Mouse (Mus musculus) MEL (cell line): Measurements from ENCODE around the gene Accs.

Source experiments
- CHD2 ChIP-seq: IDR thresholded peaks from 2 replicates; pipeline ENCODE4 v1.6.1; 2011; ENCODE audit warnings: low read length, improper control_type of control experiment
- CTCF ChIP-seq, 3 experiments: IDR thresholded peaks in 2 of 3; conservative IDR thresholded peaks in 1 of 3; 2 replicates each; pipeline ENCODE4 v1.5.1; 2011 to 2012; ENCODE audit warnings: low read length in 3 of 3, low read depth in 2 of 3, mild to moderate bottlenecking in 2 of 3, improper control_type of control experiment in 1 of 3, inconsistent platforms in 1 of 3, mixed read lengths in 1 of 3, moderate library complexity in 1 of 3; ENCODE audit not compliant: control insufficient read depth in 1 of 3, insufficient read depth in 1 of 3, poor library complexity in 1 of 3, severe bottlenecking in 1 of 3
- E2F4 ChIP-seq: IDR thresholded peaks from 2 replicates; pipeline ENCODE4 v1.6.1; 2011; ENCODE audit warnings: low read depth, low read length, improper control_type of control experiment, borderline replicate concordance
- JUND ChIP-seq: IDR thresholded peaks from 2 replicates; pipeline ENCODE4 v1.6.1; 2011; ENCODE audit warnings: low read depth, mild to moderate bottlenecking, improper control_type of control experiment, low read length
- KAT2A ChIP-seq: conservative IDR thresholded peaks from 2 replicates; pipeline ENCODE4 v1.6.1; 2012; ENCODE audit warnings: low read depth, low read length, improper control_type of control experiment, inconsistent platforms
- MAX ChIP-seq: IDR thresholded peaks from 2 replicates; pipeline ENCODE4 v1.6.1; 2011; ENCODE audit warnings: low read length, improper control_type of control experiment
- NELFE ChIP-seq: IDR thresholded peaks from 2 replicates; pipeline ENCODE4 v1.6.1; 2011; ENCODE audit warnings: low read depth, low read length, improper control_type of control experiment
- NRF1 ChIP-seq: IDR thresholded peaks from 2 replicates; pipeline ENCODE4 v1.6.1; 2014; ENCODE audit warnings: low read depth, mild to moderate bottlenecking, inconsistent platforms, low read length, improper control_type of control experiment, moderate library complexity; ENCODE audit not compliant: poor library complexity, insufficient read depth, severe bottlenecking
- POLR2A ChIP-seq, 2 experiments: IDR thresholded peaks; 2 replicates each; pipeline ENCODE4 v1.6.1; 2011 to 2012; ENCODE audit warnings: low read length in 2 of 2, mild to moderate bottlenecking in 2 of 2, control low read depth in 1 of 2, improper control_type of control experiment in 1 of 2, low read depth in 1 of 2, moderate library complexity in 1 of 2; ENCODE audit not compliant: control insufficient read depth in 1 of 2, insufficient read depth in 1 of 2, poor library complexity in 1 of 2
- TAL1 ChIP-seq: IDR thresholded peaks from 2 replicates; pipeline ENCODE4 v1.6.1; 2012; ENCODE audit warnings: mild to moderate bottlenecking, inconsistent platforms, low read length, moderate library complexity, mixed read lengths
- ZKSCAN1 ChIP-seq: IDR thresholded peaks from 2 replicates; pipeline ENCODE4 v1.6.1; 2012; ENCODE audit warnings: low read depth, mild to moderate bottlenecking, inconsistent platforms, low read length, improper control_type of control experiment, moderate library complexity

- no peak for TF ChIP-seq CHD2
- no peak for TF ChIP-seq TAL1
- TF ChIP-seq NRF1 = no peak
- peak in 1 of 3 experiments; percentile 10; a peak in 1 of 6 replicates for TF ChIP-seq CTCF (IDR thresholded peaks at IDR 0.05 in 2 of 3, conservative IDR thresholded peaks at IDR 0.05 in 1 of 3; ENCODE audit: control insufficient read depth in 1 of 3, insufficient read depth in 1 of 3, low read depth in 2 of 3, low read length in 3 of 3, poor library complexity in 1 of 3, severe bottlenecking in 1 of 3)
- no peak for TF ChIP-seq JUND
- no peak for TF ChIP-seq NELFE
- TF ChIP-seq POLR2A (IDR thresholded peaks at IDR 0.05; ENCODE audit: control insufficient read depth in 1 of 2, insufficient read depth in 1 of 2, low read depth in 1 of 2, low read length in 2 of 2, poor library complexity in 1 of 2) = no peak
- TF ChIP-seq KAT2A = no peak
- no peak for TF ChIP-seq E2F4
- TF ChIP-seq MAX = no peak
- no peak for TF ChIP-seq ZKSCAN1
Observed at GRCm38 (mm10) chr2:93806487-93807201, 43.1 kb downstream of the Accs start.
